Mouse (Mus musculus) left cerebral cortex, postnatal 25 days (tissue): ENCODE measurements around the gene Gipc3. TPM values are rescaled to one million over a fixed set of nuclear protein-coding genes. Genes with fewer than 3 reads are reported as not detected.
A peak's percentile ranks its signal among the peaks of the same experiment; 100 is the strongest.

Experiments
- DNase-seq, 2 experiments: peaks; one replicate each; pipeline ENCODE4 v3.0.0; 2022; ENCODE audit warnings: low spot score in 2 of 2, mixed read lengths in 1 of 2
- intact Hi-C: fragments of 180-260 bp; cut with DNase I; formaldehyde crosslinking; loops from one replicate; pipeline ENCODE4 v1.15.1; 2025
- total RNA-seq, 2 experiments: library from RNA; stranded (reverse); gene quantifications; 2 replicates each; pipeline ENCODE4 v1.2.3; 2021

Gipc3 gene
- total RNA-seq, 2 experiments from 2014 or later: 0.92 to 0.96 TPM

- DNase-seq: no peak
- intact Hi-C loops: loop anchor here (2.0 kb wide), 1 partner anchor 61 kb away; the partner anchor contains the start of gene Tjp3
Observed at GRCm38 (mm10) chr10:81351678-81352291, 8.7 kb upstream of the Gipc3 start.

- DNase-seq: peak; percentile 100
- intact Hi-C loops: loop anchor here (2.0 kb wide), 1 partner anchor 60 kb away; the partner anchor contains the start of gene Tjp3
Observed at GRCm38 (mm10) chr10:81350351-81351063, 7.4 kb upstream of the Gipc3 start, which contains the start of gene Hmg20b. Gene Hmg20b (minus strand): TSS chr10:81350480.

GRCm38 (mm10) chr10:81349961-81350350 lies 6.9 kb upstream of the Gipc3 start:
- no peak for DNase-seq
- intact Hi-C loops: loop anchor here (2.0 to 5.0 kb wide), 2 partner anchors 59 to 153 kb away; partner anchors contain the start of gene Tjp3

GRCm38 (mm10) chr10:81349146-81349545 lies 6.1 kb upstream of the Gipc3 start:
- no peak for DNase-seq
- intact Hi-C loops: loop anchor here (5.0 kb wide), 1 partner anchor 152 kb away; no protein-coding TSS in a partner anchor

GRCm38 (mm10) chr10:81346453-81347067 lies 3.5 kb upstream of the Gipc3 start:
- peak; percentile 59 to 74 for DNase-seq
- intact Hi-C loops: loop anchor here (5.0 kb wide), 1 partner anchor 149 kb away; no protein-coding TSS in a partner anchor

GRCm38 (mm10) chr10:81345162-81345534 lies 2.1 kb upstream of the Gipc3 start:
- intact Hi-C loops: loop anchor here (5.0 kb wide), 1 partner anchor 148 kb away; no protein-coding TSS in a partner anchor
- DNase-seq: no peak

- no peak for DNase-seq
- intact Hi-C loops: loop anchor here (5.0 kb wide), 2 partner anchors 57 to 147 kb away; no protein-coding TSS in a partner anchor
Observed at GRCm38 (mm10) chr10:81344421-81345161, 1.5 kb upstream of the Gipc3 start.

GRCm38 (mm10) chr10:81341333-81341949 lies 1.6 kb downstream of the Gipc3 start:
- peak in 1 of 2 experiments; percentile 35 for DNase-seq
- intact Hi-C loops: loop anchor here (5.0 kb wide), 1 partner anchor 54 kb away; no protein-coding TSS in a partner anchor

GRCm38 (mm10) chr10:81340551-81341332 lies 2.3 kb downstream of the Gipc3 start:
- DNase-seq: no peak
- intact Hi-C loops: loop anchor here (5.0 kb wide), 1 partner anchor 53 kb away; no protein-coding TSS in a partner anchor

- no peak for DNase-seq
- intact Hi-C loops: no loop called here
Observed at GRCm38 (mm10) chr10:81336558-81336957, 6.5 kb downstream of the Gipc3 start.

- intact Hi-C loops: no loop called here
- DNase-seq: no peak
Observed at GRCm38 (mm10) chr10:81335393-81336340, 7.4 kb downstream of the Gipc3 start.

GRCm38 (mm10) chr10:81334324-81334723 lies 8.7 kb downstream of the Gipc3 start:
- intact Hi-C loops: no loop called here
- DNase-seq: no peak

- intact Hi-C loops: no loop called here
- DNase-seq: no peak
Observed at GRCm38 (mm10) chr10:81332277-81332676, 10.8 kb downstream of the Gipc3 start.

- DNase-seq: no peak
- intact Hi-C loops: no loop called here
Observed at GRCm38 (mm10) chr10:81330007-81330406, 13.1 kb downstream of the Gipc3 start.

- no peak for DNase-seq
- intact Hi-C loops: no loop called here
Observed at GRCm38 (mm10) chr10:81329194-81329975, 13.7 kb downstream of the Gipc3 start.

GRCm38 (mm10) chr10:81328386-81328785 lies 14.7 kb downstream of the Gipc3 start, which contains the start of gene Tbxa2r:
Gene Tbxa2r (plus strand): TSS chr10:81328731.
- intact Hi-C loops: no loop called here
- no peak for DNase-seq
